Mouse (Mus musculus) limb, embryonic 12.5 days (tissue): Measurements from ENCODE around the gene Kcnn4. TPM values are rescaled to one million over a fixed set of nuclear protein-coding genes. Genes with fewer than 3 reads are reported as not detected.

Experiments used
- ATAC-seq: fragments of 200-750 bp; cut with Nextera tagmentation; 2 replicates; pipeline ENCODE4 v1.8.0; 2017; ENCODE audit warnings: low read depth, moderate TSS enrichment; ENCODE audit not compliant: insufficient number of reproducible peaks, insufficient read depth, low FRiP score, low TSS enrichment
- H3K27ac ChIP-seq: fragments of 300-500 bp; sonication (generic); 2 replicates; pipeline ENCODE4 v1.5.1; 2016; ENCODE audit warnings: mild to moderate bottlenecking, moderate library complexity
- H3K27me3 ChIP-seq: fragments of 300-500 bp; sonication (generic); 2 replicates; pipeline ENCODE4 v1.6.1; 2016; ENCODE audit warnings: mild to moderate bottlenecking, moderate library complexity
- H3K36me3 ChIP-seq: fragments of 300-500 bp; sonication (generic); 2 replicates; pipeline ENCODE4 v1.6.1; 2016; ENCODE audit warnings: mild to moderate bottlenecking, moderate library complexity
- H3K4me1 ChIP-seq: fragments of 300-500 bp; sonication (generic); replicated peaks from 2 replicates; pipeline ENCODE4 v1.6.1; 2016
- H3K4me2 ChIP-seq: fragments of 300-500 bp; sonication (generic); 2 replicates; pipeline ENCODE4 v1.6.1; 2016; ENCODE audit warnings: mild to moderate bottlenecking, moderate library complexity
- H3K4me3 ChIP-seq: fragments of 300-500 bp; sonication (generic); replicated peaks from 2 replicates; pipeline ENCODE4 v1.5.1; 2016; ENCODE audit warnings: mild to moderate bottlenecking
- H3K9ac ChIP-seq: fragments of 300-500 bp; sonication (generic); replicated peaks from 2 replicates; pipeline ENCODE4 v1.6.1; 2016; ENCODE audit warnings: mild to moderate bottlenecking, moderate library complexity
- H3K9me3 ChIP-seq: fragments of 300-500 bp; sonication (generic); 2 replicates; pipeline ENCODE4 v1.6.1; 2016; ENCODE audit warnings: mild to moderate bottlenecking, moderate library complexity
- WGBS: fragments of 180-500 bp; shearing (Covaris S2); methylation state at CpG from one replicate; pipeline ENCODE4 v1.1.7; 2016; 5-methylcytosine and 5-hydroxymethylcytosine counted together
- polyA plus RNA-seq: library from polyadenylated mRNA; unstranded; fragments of >200 nt; fragmentation: Nextera tagmentation; extraction: Ambion mirVana; gene quantifications from 2 replicates; pipeline ENCODE4 v1.2.1, GENCODE M21; 2016

Kcnn4 gene
- polyA plus RNA-seq = 2.1 and 2.8 TPM in 2 replicates

DNA sequence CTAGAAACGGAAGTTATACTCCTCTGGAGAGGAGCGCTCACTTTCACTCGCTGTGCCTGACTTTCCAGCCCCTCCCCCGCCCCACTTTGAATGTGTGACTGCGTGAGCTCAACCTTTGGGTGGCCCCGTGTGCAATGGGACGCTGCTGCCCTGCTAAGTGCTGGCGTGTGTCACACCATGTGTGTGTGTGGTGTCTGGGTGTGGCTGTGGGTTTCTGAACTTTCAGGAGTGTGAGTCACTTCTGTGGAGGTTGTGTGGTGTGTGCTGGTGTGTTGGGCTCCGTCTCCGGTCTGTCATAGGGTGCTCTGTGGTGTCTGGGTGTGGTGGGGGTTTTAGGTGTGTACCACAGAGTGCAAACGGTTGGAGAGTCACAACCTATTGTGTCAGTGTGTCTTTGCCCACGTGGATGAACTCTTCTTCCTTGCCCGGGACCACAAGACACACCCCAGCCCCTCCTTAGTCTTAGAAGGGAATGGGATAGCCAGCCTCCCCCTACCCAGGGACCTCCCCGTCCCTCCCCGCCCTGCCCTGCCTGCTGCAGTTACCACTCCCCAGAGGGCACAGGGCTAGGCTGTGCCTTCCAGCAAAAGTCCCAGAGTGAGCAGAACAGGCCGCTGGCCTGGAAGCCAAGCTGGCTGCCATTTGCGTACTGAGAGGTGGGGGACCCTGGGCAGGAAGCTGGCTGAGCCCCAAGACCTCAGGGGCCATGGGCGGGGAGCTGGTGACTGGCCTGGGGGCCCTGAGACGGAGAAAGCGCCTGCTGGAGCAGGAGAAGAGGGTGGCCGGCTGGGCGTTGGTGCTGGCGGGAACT, at the start of gene Kcnn4:
Gene Kcnn4, plus strand, starts transcription at position 533 of the 811 bp plus-strand sequence.
- 36% methylated on average over 23 of the region's 23 CpGs for WGBS
- no peak for ATAC-seq
- Histone ChIP-seq H3K27ac (peak within 1 kb of the TSS; percentile 45; the same call in 1 of the 2 replicates), H3K36me3 (no peaks in the 10 kb centered on the region), H3K27me3 (peaks cover 13% of the 10 kb centered on the region), H3K4me2 (peak within 1 kb of the TSS; percentile 21), H3K9me3 (no peaks in the 10 kb centered on the region), H3K4me3 (peak within 1 kb of the TSS; percentile 21), H3K4me1 (peaks cover 19% of the 10 kb centered on the region), H3K9ac (peak within 1 kb of the TSS; percentile 27; the same call in 1 of the 2 replicates)

DNA sequence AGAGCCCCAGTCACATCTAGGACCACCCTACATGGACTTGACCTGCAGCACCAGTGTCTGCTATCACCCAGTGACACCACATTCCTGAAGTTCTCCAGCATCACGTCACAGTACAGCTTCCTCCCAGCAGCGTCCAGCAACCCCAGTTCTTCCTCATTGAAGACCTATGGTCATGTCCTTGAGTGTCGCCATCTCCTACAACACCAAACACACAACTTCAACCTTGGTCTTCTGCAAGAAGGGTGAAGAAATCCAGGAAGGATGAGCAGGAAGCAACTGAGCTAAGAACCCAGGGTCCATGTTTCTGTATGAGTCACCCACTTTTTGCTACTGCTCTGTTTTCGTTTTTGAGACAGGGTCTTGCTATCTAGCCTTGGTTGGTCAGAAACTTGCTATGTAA, 47.5 kb upstream of the Kcnn4 start:
- Histone ChIP-seq H3K4me3 (no peak overlapping the region), H3K4me2 (no peak overlapping the region), H3K9me3 (peaks cover 14% of the 10 kb centered on the region; the same call in 1 of the 2 replicates), H3K27me3 (no peaks in the 10 kb centered on the region), H3K9ac (no peak overlapping the region), H3K36me3 (no peaks in the 10 kb centered on the region), H3K4me1 (peaks cover 6% of the 10 kb centered on the region), H3K27ac (no peak overlapping the region)
- no peak for ATAC-seq
- WGBS = 74% methylated on average over 4 of the region's 4 CpGs

DNA sequence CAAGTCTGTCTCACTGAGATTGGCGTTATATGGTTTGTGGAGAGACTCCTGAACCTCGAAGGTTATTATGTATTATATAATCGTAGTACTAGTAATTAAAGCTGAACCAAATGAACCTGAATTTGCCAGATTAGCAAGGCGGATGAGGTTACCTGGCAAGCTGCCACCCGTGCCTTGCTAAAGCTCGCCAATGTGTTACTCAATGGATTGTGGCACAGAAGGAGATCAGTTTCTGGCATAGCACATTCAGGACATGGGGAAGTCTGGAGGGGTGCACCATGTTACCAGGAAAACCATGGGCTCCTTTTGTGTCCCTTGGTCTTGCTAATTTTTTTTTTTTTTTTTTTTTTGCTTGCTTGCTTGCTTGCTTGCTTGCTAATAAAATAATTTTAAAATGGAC, 44.9 kb upstream of the Kcnn4 start:
- Histone ChIP-seq H3K36me3 (no peaks in the 10 kb centered on the region), H3K27ac (no peak overlapping the region), H3K27me3 (no peaks in the 10 kb centered on the region), H3K9ac (no peak overlapping the region), H3K9me3 (peaks cover 14% of the 10 kb centered on the region; the same call in 1 of the 2 replicates), H3K4me1 (peaks cover 6% of the 10 kb centered on the region), H3K4me3 (no peak overlapping the region; the same call in 1 of the 2 replicates), H3K4me2 (peak overlapping the region; percentile 57)
- 89% methylated on average over 6 of the region's 6 CpGs for WGBS
- no peak for ATAC-seq

DNA sequence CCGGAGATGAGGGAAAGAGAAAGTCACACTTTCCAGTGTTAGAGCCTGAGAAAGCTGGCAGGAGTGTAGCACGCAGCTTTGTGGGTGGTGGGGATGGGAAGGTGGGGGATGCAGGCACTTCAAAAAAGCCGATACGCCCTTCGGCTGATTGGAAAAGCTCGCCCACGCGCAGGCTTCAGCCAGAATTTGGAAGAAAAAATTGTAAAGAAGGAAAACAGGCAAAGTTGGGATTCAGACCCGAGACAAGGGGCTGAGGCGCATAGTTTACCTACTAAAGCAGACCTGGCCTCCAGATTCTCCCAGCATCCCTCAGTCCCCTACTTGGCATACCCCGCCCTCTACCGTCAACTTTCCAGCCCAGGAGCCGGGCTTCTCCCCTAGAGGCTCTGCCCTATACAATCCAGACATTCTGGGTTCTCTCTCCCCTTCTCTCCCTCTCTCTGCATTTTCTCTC, 44.4 kb upstream of the Kcnn4 start:
- Histone ChIP-seq H3K9ac (peak overlapping the region; percentile 57), H3K4me3 (peak overlapping the region; percentile 38), H3K4me1 (peaks cover 6% of the 10 kb centered on the region), H3K9me3 (peaks cover 14% of the 10 kb centered on the region; the same call in 1 of the 2 replicates), H3K4me2 (peak overlapping the region; percentile 57), H3K36me3 (no peaks in the 10 kb centered on the region), H3K27ac (peak overlapping the region; percentile 73), H3K27me3 (no peaks in the 10 kb centered on the region)
- ATAC-seq = peak; percentile 74; the same call in 1 of the 2 replicates
- WGBS = 8% methylated on average over 13 of the region's 13 CpGs

DNA sequence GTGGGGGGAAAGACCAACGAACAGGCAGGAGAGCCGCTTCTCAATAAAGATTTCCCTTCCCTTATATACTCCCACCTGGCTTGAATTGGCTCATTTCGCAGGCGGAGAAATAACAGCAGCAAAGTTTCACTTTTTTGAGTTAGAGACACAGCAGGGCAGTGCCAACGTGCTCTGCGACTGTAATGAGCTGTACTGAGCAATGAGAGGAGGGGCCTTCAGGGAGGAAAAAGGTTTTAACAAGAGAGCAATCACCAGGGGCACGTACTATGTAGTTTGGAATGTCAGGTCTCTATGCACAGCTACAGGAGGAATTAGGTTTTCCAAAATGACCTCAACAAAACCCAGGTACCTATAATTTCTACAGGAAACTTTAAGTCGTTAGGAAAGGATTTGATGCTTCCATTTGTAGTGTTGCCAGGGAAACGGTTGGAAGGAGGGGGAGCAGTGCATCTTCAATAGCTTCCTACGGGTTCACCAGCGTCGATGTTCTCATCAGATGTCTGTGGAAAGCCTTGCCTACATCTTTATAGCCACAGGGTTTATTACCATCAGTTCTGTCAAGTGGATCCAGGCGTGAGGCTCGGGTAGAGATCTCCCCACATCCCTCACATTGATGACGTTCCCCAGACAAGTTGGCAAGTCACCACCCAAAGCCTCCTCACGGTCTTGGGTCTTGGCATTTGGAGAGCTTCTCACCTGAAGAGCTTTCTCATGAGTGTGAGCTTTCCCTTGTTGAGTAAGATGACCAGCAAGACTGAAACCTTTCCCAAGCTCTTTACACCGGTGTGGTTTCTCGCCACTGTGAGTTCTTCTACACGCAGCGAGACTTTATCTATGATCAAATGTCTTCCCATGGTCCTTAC, 43.6 kb upstream of the Kcnn4 start:
- H3K4me1 ChIP-seq = peaks cover 6% of the 10 kb centered on the region
- 45% methylated on average over 20 of the region's 20 CpGs for whole genome bisulfite sequencing

DNA sequence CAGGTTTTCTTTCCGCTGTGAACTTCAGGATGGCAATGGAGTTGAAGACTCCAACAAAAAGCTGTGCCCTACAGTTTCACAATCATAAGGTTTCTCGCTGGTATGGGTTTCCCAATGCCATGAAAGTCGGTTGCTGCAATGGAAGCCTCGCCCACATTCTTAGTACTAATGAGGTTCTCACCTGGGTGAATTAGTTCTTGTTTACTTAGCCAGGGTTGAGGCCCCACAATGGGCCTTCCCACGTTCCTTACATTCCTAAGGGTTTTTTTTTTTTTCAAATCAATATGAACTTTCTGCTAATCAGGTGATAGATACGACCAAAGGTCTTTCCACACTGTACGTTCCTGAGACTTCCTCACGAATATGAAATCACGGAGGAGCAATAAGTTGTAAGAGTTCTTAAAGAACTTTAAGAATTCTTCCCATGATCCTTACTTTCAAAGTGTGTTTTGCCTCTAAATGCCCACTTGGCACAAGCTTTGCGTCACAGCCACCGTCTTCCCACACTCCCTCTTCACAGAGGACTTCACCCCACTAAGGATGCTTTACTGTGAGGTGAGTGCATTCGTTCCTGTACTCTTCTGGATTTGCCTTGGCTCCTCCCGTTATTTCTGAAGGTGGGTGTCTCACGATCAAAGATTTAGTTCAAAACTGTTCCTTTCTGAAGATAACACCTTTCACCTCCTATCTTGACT, 42.6 kb upstream of the Kcnn4 start:
- no peaks in the 10 kb centered on the region for H3K27me3 ChIP-seq
- no peak for ATAC-seq
- 85% methylated on average over 14 of the region's 14 CpGs for WGBS
- H3K4me2 ChIP-seq = no peak overlapping the region
- H3K9me3 ChIP-seq = peaks cover 14% of the 10 kb centered on the region; the same call in 1 of the 2 replicates
- peaks cover 6% of the 10 kb centered on the region for H3K4me1 ChIP-seq
- H3K9ac ChIP-seq = no peak overlapping the region
- no peak overlapping the region for H3K27ac ChIP-seq
- H3K36me3 ChIP-seq = no peaks in the 10 kb centered on the region
- H3K4me3 ChIP-seq = no peak overlapping the region

More for the DNA sequence above, 43.6 kb upstream of the Kcnn4 start:
- peak overlapping the region; percentile 73; the same call in 1 of the 2 replicates for H3K27ac ChIP-seq
- no peaks in the 10 kb centered on the region for H3K36me3 ChIP-seq
- peak overlapping the region; percentile 57 for H3K4me2 ChIP-seq
- H3K27me3 ChIP-seq = no peaks in the 10 kb centered on the region
- ATAC-seq = no peak
- peak overlapping the region; percentile 38 for H3K4me3 ChIP-seq
- H3K9ac ChIP-seq = peak overlapping the region; percentile 57
- H3K9me3 ChIP-seq = peaks cover 14% of the 10 kb centered on the region; the same call in 1 of the 2 replicates

DNA sequence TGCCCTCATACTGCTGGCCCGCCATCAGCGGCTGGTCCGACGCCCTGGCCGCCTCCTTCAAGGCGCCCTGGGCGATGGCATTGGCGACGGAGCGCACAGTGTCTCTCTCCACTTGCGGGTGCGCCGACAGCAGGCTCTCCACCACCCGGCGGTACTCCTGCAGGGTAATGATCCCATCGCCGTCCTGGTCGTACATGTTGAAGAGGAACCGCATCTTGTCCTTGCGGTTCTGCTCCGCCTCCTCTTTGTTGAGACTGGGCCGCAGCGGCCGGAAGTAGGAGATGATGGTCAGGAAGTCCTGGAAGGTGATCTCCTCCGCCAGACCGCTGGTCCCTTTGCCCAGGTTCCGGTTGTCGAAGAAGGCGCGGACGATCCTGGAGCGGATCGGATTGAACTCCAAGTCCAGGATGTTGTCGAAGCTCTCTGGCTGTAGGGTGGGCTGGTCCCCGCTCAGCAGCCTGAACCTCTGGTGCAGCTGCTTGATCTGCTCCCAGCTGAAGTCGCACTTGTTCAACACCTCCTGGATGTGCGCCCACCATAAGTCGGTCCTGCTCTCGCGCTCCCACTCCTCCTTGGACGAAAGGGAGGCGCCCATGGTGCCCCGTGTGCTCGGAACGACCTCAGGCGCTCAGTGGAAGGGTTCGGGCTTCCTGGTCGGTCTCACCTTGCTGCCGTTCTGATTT, 36.6 kb upstream of the Kcnn4 start, which contains the start of gene Tescl:
Gene Tescl, minus strand, starts transcription at position 633 of the 683 bp plus-strand sequence.
- Histone ChIP-seq H3K27me3 (peaks cover 30% of the 10 kb centered on the region), H3K4me3 (peak within 1 kb of the TSS; percentile 11; the same call in 1 of the 2 replicates), H3K4me1 (no peaks in the 10 kb centered on the region), H3K4me2 (peak within 1 kb of the TSS; percentile 35), H3K36me3 (no peaks in the 10 kb centered on the region), H3K27ac (no peak within 1 kb of the TSS), H3K9ac (no peak within 1 kb of the TSS), H3K9me3 (peaks cover 2% of the 10 kb centered on the region; the same call in 1 of the 2 replicates)
- 40% methylated on average over 49 of the region's 49 CpGs for WGBS
- no peak for ATAC-seq

DNA sequence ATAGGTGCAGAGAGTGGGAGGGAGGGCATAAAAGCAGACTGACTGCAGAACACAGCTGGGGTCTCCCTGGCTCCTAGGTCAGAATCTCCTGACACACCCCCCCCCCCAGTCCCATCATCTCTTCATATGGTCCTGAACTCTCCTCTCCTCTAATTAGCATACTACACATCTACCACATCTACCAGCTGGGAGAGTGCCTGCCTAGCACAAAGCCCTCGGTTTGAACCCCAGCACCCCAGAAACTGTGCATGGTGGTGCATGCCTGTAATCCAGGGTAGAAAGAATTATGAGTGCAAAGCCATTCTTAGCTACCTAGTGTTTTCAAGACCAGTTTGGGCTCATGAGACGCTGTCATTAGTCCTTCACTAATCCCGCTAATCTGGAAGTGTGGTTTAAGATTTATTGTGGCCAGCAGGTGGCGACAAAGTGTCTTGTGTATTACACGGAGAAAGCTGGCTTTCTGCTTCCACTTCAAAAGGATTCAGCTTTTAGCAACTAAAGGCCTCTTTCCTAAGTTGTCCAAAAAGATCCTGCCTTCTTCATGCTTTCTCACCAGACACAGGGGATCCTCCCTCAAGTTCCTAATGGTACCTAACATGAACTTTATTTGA, 34.3 kb upstream of the Kcnn4 start:
- 14% methylated on average over 5 of the region's 5 CpGs for WGBS
- H3K36me3 ChIP-seq = no peaks in the 10 kb centered on the region
- H3K27ac ChIP-seq = no peak overlapping the region
- H3K9ac ChIP-seq = no peak overlapping the region
- no peak for ATAC-seq
- H3K4me2 ChIP-seq = no peak overlapping the region
- no peaks in the 10 kb centered on the region for H3K4me1 ChIP-seq
- H3K4me3 ChIP-seq = no peak overlapping the region
- peaks cover 9% of the 10 kb centered on the region; the same call in 1 of the 2 replicates for H3K9me3 ChIP-seq
- H3K27me3 ChIP-seq = peaks cover 30% of the 10 kb centered on the region

DNA sequence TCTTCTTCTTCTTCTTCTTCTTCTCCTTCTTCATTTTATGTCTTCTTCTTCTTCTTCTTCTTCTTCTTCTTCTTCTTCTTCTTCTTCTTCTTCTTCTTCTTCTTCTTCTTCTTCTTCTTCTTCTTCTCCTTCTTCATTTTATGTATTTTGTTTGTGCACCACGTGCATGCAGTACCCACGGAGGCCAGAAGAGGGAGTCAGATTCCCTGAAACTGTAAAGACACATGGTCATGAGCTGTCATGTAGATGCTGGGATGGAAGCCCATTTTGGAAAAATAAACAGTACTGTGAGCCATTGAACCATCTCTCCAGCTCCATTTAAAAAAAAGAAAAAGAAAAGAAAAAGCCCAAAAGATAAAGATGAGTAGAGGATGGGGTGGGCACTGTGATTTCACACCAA, 31.8 kb upstream of the Kcnn4 start:
- no peak for ATAC-seq
- Histone ChIP-seq H3K27ac (no peak overlapping the region), H3K4me2 (no peak overlapping the region), H3K27me3 (peaks cover 22% of the 10 kb centered on the region), H3K36me3 (no peaks in the 10 kb centered on the region), H3K4me1 (no peaks in the 10 kb centered on the region), H3K4me3 (no peak overlapping the region), H3K9me3 (peaks cover 9% of the 10 kb centered on the region; the same call in 1 of the 2 replicates), H3K9ac (no peak overlapping the region)
- WGBS = 47% methylated on average over 2 of the region's 2 CpGs
